Mouse (Mus musculus) embryonic fibroblast, embryonic 13.5 days (primary cell): ENCODE results near the gene Ephb1.

Source experiments
- CTCF ChIP-seq: IDR thresholded peaks from 2 replicates; pipeline ENCODE4 v1.5.1; 2011; ENCODE audit warnings: mild to moderate bottlenecking, control low read depth, low read length, moderate library complexity, borderline replicate concordance; ENCODE audit not compliant: insufficient read depth
- POLR2A ChIP-seq: IDR thresholded peaks from 2 replicates; pipeline ENCODE4 v1.6.1; 2011; ENCODE audit warnings: low read depth, mild to moderate bottlenecking, control low read depth, low read length, moderate library complexity

- TF ChIP-seq CTCF (no peak), POLR2A (no peak)
These were observed 92.4 kb downstream of the Ephb1 start for GRCm38 (mm10) chr9:102262100-102262501.
